Mouse (Mus musculus) layer of hippocampus, adult 9-11 months (tissue): Measurements from ENCODE around the gene Psen2.

Experiments used
- DNase-seq: peaks from one replicate; pipeline ENCODE4 v3.0.0; 2022

The Psen2 gene

DNA sequence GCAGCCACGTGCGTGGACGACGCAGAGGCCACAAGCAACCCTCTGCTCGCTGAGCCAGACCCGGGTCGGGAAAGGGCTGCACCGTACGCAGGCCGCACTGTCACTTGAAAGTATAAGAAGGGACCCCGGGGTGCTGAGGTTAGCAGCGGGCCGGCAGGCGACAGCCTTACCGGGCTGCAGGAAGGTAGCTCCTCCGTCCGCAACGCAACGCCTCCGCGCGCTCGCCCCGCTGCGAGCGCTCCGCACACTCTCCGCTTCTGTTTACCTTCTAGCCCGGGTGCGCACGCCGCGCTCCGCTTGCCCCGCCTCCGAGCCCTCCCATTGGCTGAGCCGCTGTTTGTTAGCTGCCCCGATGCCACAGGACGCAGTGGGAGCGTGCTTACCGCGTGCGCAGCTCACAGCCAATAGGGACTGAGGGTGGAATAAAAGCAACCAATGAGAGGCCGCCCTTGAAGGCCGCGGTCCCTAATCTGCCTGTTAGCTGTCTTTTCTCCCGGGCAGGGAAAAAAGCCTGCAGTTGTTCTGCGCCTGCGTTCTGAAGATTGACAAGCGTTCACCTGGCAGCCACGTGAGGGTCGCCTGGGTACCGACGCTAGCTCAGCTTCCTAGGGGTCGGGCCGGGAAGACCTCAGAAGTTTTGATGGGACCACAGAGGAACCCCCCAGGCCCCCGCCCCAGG, 67.4 kb downstream of the Psen2 start:
- peak; percentile 98 for DNase-seq

GRCm38 (mm10) chr1:180194781-180195471, 68.3 kb downstream of the Psen2 start:
- peak; percentile 22 for DNase-seq

DNA sequence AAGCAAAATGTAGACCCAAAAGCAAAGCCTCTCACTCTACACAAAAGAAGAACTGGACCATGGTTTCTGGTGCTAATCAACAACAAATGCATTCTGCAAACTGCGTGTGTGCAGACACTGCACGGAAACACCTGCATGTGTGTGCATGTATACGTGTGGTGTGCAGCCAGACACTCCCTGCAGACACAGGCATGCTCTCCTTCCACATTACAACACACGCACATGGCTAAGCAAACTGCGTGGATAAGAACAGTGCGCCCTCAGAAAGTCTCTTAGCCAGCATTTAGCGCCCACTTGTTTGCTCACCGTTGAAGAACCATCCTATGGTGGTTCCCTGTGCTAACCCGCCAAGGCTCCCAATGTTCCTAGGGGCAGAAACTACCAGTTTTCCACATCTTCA, 69.2 kb downstream of the Psen2 start:
- DNase-seq: no peak

- DNase-seq: no peak
Observed at GRCm38 (mm10) chr1:180193391-180193935, 69.8 kb downstream of the Psen2 start.

- no peak for DNase-seq
Observed at GRCm38 (mm10) chr1:180192866-180193265, 70.4 kb downstream of the Psen2 start.

DNA sequence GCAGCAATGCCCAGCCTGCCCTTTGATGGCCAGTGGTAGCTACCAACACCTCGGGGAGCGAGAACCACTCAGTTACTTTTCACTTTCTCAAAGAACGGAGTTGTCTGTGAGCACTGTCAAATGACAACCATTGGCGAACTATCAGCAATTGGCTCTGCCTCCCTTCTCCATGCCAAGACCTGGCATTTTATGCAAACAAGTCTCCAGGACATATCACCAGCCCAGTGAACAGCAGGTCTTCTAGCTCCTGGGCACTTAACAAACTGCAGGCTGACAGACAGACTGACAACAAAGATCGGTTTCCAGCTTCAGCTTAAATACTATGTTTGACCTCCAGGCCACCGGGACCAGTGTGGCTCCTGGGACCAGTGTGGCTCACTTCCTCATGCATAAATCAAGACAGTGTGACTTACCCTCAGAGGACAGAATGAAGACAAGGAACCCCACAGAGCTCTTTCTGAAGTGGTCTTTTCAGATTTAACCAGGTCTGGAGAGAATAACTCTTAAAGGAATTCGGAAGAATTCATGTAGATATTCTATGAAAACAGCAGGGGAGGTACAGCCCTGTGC, 71.5 kb downstream of the Psen2 start:
- DNase-seq: no peak

GRCm38 (mm10) chr1:180191112-180191511, 72.1 kb downstream of the Psen2 start:
- no peak for DNase-seq

DNA sequence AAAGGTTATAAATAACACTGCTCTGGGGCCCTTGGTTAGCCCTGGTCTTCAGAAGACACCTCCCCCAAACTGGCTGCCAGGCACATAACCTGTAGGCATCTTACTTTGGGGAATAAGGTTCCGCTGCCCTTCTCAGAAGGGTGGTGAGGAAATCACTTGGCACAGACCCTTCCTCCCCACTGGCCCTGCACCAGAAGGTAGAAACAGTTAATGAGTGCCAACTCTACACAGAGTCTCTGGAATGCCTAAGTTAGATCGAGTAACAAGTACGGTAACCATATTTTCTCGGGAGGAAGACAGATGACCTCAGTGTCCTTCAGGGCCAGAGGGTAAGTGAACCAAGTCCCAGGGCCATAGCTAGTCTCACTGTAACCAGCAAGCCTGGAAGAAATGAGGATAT, 74.3 kb downstream of the Psen2 start:
- DNase-seq: no peak

- no peak for DNase-seq
Observed at GRCm38 (mm10) chr1:180186371-180186770, 76.9 kb downstream of the Psen2 start.

DNA sequence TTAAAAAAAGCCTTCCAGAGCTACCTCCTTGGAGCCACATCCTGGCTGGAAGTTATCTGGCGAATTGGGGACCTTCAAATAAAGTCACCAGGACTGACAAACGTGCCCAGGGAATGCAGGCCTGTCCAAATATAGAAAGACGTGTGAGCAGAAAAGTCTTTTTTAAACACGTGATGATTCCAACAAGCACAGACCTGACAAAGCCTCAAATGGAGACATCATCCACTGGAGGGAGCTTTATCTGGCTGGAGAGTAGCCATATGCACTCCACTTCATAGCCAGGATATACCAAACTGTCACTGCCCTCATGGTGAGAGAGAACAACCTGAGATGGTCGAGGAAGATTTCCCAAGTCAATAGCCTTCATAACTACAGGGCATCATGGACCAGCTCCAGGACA, 77.4 kb downstream of the Psen2 start:
- DNase-seq: no peak

DNA sequence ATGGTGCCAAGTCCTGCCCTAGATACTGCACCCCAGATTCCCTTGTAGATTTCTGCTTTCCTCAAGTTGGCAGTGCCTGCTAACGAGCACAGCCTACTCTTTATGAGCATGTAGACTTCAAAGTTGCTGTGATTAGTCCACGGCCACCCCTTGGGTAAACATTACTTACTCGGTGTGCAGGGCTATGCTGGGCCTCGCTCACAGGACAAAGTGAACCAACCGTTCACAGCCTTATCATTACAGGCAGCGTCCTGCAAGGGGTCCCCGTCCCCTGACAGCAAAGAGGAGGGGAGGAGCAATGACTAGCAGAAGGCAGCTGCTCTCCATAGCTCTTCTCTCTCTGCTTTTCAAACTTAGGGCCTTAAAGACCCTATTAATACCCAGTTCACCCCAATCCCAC, 78.5 kb downstream of the Psen2 start:
- no peak for DNase-seq

DNA sequence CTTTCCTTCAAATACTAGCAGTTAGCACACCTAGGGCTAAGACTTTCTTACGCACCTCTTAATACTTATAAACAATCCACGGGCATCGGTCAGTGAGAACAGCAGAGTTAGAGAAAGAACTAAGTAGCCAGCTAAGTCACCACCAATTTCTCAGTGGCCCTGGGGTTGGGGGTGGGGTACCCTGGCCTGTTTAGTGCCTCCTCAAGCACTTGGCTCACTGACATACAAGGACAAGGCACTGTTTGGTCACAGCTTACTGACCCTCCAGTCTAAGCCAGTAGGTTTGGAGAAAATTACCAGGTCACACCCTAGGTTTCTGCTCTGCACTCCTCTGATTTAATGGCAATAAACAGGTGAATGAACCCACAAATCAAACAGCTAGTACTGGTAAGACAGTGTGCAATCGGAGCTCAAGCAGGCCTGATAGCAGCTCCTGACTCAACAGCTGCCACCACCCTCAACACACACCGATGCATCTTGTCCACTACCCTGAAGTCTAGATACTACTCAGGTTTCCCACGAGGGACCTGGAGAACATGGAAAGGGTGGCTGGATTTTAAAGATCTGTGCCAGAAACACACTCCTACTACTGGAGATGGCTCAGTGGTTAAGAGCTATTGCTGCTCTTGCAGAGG, 79.6 kb downstream of the Psen2 start:
- DNase-seq: no peak

- no peak for DNase-seq
Observed at GRCm38 (mm10) chr1:180182731-180183130, 80.5 kb downstream of the Psen2 start.

DNA sequence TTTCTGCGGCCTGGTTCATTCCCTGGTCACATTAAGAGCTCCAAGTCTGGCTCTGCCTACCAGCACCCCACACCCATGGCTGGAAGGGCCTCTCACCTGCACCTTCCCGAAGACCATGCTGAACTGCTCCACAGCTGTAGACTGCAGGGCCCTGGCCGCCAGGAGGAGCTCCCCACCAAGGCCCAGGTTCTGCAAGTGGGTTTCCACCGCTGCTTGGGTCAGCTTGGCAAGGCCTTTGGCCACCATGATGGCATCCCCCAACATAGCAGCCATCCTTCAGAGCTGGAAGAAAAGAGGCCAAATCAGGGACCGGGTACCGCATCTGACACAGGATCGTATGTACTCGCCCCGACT, 81.3 kb downstream of the Psen2 start:
- no peak for DNase-seq

DNA sequence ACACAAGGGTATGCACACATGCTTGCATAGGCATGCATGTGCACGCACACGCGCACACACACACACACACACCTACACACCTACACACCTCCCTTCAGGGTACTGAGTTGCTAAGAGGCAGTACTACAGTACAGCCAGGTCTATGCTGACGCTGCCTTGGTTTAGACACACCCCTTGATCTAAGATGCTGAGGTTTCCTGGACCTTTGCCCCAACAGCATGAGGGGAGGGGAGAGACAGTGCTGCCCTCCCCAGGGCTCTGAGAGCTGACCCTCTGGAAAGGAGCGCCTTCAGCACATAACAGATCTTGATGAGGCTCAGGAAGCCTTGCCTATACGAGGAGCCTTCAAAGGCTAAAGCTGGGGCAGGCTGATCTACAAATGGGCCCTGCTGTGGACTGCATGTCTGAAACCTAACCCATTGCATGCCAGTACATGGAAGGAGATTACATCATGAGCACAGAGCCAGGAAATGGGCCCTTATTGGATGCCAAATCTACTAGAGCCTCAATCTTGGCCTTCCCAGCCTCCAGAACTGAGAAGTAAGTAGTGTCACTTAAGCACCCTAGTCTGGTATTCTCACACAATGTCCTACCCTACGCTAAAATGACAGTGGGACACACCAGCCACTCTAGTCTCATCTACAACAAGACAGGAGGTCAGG, 81.8 kb downstream of the Psen2 start:
- no peak for DNase-seq

DNA sequence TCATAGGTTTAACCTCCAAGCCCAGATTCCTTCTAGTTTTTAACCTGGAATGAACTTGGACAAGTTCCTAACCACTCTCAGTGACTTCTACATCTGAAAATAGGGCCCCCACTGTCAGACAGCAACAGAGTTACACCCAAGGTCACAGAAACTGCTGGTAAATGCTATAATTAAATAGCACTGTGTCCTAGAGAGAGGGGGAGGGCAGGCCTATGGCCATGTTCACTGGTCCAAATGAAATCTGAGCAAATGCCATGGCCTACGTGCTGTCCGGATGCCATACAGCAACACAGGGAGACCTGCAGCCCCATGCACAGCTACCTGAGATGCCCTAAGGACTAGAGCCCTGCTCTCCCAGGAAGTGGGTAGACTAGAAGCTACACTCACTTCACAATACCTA, 83.4 kb downstream of the Psen2 start:
- no peak for DNase-seq

DNA sequence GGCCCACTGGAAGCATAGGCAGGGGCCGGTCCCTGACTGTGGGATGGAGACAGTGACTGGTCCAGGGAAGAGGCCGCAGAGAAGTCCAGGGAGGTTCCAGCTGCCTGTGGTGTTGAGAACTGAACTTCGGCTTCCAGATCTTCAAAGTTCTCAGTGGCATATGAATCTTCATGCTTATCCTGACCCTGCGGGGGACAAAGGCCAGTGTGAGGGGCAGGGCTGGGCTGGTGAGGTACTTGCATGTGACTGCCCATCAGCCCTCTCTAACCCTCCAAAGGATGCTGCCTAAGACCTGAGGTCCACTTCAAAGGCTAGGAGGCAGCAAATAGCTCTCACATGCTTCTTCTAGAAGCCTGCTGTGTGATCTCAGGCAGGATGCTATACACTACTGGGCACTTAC, 84.1 kb downstream of the Psen2 start:
- DNase-seq: no peak

DNA sequence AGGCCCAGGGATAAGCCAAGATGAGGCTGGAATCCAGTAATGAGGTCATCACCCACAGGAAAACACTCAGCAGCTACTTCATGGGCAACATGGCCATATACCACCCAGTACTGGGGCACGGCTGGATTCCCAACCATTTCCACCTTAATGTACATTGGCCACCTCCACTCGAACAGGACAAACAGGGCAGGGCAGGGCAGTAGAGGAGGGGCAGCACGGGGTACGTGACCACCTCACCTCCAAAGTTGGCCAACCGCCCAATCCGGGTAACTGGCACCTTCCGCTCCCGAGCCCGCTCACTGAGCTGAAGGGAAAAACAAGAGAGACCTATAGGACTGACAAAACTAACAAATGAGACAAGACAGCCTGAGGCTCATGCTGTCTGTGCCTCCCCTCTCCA, 84.9 kb downstream of the Psen2 start:
- no peak for DNase-seq
